Mouse (Mus musculus) spleen, adult 12 weeks (tissue): ENCODE measurements around the gene Neurl1a.

Experiments used
- DNase-seq: peaks from one replicate; pipeline ENCODE4 v3.0.0; 2022; ENCODE audit warnings: low spot score

Neurl1a gene

GRCm38 (mm10) chr19:47168223-47168622 is 10.4 kb upstream of the Neurl1a start:
- DNase-seq, result no peak

GRCm38 (mm10) chr19:47168793-47169412 is 9.7 kb upstream of the Neurl1a start:
- peak; percentile 62 for DNase-seq

DNA sequence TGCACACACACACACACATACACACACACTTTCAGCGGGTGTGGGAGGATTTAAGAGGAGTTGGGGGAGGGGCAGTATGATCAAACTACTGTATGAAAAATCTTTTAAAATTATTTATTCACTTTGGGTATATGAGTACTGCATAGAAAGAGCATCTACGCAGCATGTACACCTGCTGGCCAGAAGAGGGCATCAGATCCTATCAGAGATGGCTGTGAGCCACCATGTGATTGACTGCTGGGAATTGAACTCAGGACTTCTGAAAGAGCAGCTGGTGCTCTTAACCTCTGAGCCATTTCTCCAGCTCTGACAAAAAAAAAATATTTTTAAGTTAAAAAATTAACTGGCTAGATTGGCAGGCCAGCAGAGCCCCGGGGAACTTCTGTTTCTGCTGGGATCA is 4.1 kb upstream of the Neurl1a start:
- DNase-seq, result no peak

- DNase-seq, result no peak
Observed at GRCm38 (mm10) chr19:47175472-47175871, 3.1 kb upstream of the Neurl1a start.

- DNase-seq, result no peak
Observed at GRCm38 (mm10) chr19:47176916-47177505, 1.6 kb upstream of the Neurl1a start.

GRCm38 (mm10) chr19:47178001-47178400 is 619 bp upstream of the Neurl1a start:
- no peak for DNase-seq

- DNase-seq, result no peak
Observed at GRCm38 (mm10) chr19:47179272-47179809, 721 bp downstream of the Neurl1a start.

DNA sequence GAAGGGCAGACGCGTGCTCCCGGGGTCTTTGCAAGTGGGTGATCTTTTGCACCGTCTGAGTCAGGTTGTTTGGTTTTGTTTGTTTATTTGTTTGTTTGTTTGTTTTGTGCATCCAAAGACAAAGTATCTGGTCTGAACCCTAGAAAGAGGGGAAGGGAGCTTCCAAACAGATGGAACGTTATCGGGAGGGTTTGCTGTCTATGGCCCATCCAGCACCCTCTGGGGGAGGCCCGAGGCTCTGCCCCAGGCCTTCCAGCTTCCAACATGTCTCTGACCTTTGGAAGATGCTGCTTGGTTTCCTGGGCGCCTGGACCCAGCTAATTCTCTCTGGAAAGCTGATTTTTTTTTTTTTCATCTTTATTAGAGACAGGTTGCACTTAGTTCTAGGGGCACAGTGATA is 1.4 kb downstream of the Neurl1a start:
- no peak for DNase-seq

- DNase-seq, result no peak
Observed at GRCm38 (mm10) chr19:47184221-47184620, 5.6 kb downstream of the Neurl1a start.

- no peak for DNase-seq
Observed at GRCm38 (mm10) chr19:47184736-47185135, 6.1 kb downstream of the Neurl1a start.

GRCm38 (mm10) chr19:47186514-47187275 is 8.1 kb downstream of the Neurl1a start:
- no peak for DNase-seq

DNA sequence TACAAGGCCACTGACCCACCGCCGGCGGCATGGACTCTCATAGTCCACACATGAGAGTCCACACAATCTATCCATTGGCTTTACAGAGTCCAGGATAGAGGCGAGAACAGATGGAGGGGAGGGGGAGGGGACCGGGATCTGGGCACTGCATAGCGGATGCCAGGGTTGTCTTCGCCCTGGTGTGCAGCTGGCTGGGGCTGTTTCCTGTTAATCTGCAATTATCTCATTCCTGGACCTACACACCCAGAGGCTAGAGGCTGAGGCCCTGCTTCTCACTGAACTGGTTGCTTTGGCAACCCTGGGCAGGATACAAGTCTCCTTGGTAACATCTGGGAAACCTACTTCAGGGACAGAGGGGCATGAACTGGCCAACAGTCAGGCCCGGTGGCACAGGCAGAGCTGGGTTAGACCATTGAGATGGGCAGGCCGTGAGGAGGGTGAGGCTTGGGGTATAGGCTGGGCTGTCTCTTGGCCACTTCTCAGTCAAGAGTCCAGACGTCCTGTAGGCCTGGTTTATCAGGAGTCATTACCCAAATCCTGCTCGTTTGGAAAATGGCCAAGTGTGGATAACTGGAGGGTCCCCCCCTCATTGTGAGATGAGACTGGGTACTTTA is 10.0 kb downstream of the Neurl1a start:
- DNase-seq, result no peak

- no peak for DNase-seq
Observed at GRCm38 (mm10) chr19:47192158-47192557, 13.5 kb downstream of the Neurl1a start.

DNA sequence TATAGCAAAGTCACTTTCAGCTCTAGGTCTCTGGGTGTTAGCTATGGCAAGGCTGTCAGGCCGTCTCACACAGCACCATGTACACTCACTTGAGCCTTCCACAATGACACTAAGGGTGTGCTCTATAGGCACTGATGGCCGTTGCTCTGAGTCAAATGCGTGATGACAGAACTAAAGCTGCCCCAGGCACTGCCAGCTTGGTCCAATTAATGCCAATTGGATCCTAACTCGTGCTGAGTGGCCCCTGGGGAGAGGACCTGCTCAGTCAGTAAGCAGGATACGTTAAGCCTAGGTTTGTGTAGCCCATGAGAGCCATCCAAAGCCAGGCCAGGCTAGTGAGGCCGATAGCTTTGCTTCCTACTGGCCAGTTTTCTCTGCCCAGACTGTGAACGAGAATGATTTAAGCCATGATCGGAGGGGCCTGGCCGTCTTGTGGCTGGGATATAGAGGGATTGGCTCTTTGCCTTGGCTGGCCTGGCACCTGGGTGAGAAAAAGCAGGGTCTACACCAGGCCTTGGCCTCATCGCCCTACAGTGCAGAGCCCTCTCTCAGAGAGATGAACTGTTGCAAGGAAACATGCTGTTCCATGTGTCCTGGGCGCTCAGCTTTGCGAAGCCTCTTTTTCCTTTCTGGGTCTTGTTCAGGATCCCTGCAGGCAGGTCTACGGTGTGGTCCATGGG is 20.2 kb downstream of the Neurl1a start:
- DNase-seq, result no peak

DNA sequence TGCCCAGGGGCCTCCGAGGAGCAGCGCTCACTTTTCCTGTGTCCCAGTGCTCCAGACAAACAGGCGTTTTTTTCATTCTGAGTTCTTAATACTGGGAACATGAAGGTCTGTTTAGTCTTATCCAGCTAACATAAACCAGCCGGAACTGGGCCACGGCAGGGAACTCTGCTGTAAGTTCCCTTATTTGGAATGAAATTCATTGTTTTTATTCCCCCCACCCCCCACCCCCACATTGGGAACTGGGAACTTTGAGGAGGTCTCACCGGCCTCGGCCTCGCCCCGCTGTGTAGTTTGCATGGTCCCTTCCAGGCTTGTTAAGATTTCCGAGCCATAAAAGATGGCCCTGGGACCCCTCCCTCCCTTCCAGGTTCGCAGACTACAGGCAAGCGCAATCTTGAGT is 23.4 kb downstream of the Neurl1a start:
- DNase-seq, result no peak

- no peak for DNase-seq
Observed at GRCm38 (mm10) chr19:47202429-47202828, 23.8 kb downstream of the Neurl1a start.

DNA sequence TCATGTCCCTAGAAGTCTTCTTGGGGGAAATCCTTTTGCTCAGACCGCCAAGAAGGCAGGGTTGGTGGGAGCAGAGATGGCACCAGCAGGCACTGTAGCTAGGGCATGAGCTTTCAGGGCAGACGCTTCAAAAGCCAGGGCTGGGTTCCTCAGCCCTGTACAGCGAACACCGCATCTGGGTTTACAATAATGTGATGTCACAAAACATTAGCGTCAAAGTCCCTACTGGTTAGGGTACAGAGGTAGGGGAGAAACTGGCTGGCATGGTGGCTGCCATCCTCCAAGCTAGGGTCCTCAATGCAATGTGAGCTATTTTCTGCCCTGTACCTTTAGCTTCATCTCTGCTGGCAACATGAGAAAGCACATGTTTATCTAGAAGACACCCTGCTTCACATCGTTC is 24.4 kb downstream of the Neurl1a start:
- DNase-seq, result no peak

DNA sequence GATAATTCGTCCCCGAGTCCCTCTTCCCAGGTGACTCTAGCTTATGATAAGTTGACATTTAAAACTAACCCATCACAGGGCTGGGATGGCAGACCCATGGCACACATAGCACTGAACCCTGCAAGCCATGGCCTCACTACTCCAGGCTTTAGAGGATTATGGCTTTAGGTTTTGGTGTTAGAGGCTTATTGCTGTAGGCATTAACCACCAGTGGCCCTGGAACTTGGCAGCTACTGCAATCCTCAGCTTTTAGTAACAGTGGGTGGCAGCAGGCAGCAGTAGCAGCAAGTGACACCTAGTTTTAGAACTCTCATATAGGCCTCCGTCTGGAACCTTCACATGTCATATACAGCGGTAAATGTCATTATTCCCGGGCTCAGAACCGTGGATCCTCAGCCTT is 26.0 kb downstream of the Neurl1a start:
- DNase-seq, result no peak

DNA sequence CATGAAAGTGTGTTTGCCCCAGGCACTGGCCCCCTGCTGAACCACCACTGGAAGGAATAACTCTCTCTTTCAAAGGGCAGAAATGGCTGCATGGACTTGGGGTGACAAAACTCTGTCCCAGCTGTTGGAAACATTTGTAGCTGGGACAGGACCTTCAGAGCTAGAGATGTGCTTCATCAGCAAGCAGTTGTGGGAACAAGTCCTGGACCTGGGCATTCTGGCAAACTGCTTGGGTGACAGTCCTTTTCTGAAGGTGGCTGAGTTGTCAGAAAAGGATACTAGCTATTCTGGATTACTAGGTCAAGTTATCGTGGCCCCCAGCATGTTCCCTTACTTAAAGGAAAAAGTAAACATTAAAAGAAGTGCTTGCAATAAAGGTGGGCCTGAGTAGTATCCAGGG is 27.5 kb downstream of the Neurl1a start:
- no peak for DNase-seq

GRCm38 (mm10) chr19:47210432-47210831 is 31.8 kb downstream of the Neurl1a start:
- no peak for DNase-seq

DNA sequence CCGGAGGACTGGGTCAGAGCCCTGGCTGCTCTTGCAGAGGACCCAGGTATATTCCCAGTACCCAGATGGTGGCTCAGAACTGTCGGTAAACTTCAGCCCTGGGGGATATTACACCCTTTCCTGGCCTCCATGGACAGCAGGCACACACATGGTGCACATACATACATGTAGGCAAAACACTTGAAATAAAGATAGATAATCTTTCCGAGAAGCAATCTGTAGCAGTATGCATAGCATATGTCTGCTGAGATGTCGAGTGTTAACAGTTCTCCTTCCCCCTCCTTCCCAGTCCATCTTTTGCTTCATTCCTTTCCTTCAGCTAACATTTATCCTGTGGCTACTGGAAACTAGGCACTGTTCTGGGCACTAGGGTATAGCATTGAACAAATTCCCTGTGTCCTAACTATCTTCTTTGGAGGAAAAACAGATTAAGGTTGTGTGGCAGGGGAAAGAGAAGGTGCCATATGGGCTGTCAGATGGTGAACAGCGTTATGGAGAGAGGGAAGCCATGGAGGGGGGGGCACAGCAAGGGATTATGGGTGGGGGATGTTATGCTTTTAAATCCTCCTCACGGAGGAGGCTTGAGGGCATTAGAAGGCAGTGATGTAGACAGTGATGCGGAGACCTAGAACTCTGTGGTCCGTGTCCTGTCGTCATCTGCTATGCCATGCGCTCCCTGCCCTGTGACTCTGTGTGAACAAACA is 33.1 kb downstream of the Neurl1a start:
- no peak for DNase-seq

GRCm38 (mm10) chr19:47212401-47212800 is 33.8 kb downstream of the Neurl1a start:
- DNase-seq, result no peak
